Mouse (Mus musculus): ENCODE results near the gene Swt1. TPM values are rescaled to one million over a fixed set of nuclear protein-coding genes. Genes with fewer than 3 reads are reported as not detected.

The Swt1 gene
- polyA plus RNA-seq, 1 experiment from 2014 or later = 24.9 TPM

DNA sequence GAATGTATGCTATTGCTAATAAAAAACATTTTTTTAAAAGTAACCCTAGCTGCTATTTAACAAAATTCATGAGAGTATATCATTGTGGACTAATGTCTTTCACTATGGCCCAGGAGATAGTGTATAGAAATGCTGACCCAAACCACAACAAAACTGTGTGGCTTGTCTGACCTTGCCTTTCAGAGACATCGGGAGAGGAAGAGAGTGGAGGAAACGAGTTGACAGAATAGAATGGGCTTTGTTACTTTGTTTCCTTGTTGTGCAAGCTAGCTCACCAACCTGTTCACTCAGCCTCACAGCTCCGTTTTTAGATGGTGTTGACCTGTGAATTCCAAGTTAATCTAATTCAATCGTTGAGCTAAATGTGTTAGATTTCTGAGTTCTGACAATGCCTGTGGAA is 107.8 kb downstream of the Swt1 start:
- H3K27ac ChIP-seq (ENCODE audit: low read depth) = no peak overlapping the region
- H3K4me2 ChIP-seq = no peak overlapping the region
- H3K27me3 ChIP-seq (ENCODE audit: insufficient read depth, low read length) = no peaks in the 10 kb centered on the region
- 57% methylated on average over 4 of the region's 4 CpGs for WGBS
- no peak overlapping the region for H3K9ac ChIP-seq
- H3K9me3 ChIP-seq (ENCODE audit: low read depth, low read length) = no peaks in the 10 kb centered on the region
- no peaks in the 10 kb centered on the region for H3K36me3 ChIP-seq (ENCODE audit: insufficient read depth)
- ATAC-seq (ENCODE audit: insufficient read depth) (no peak), DNase-seq (peak; percentile 8)
- no peaks in the 10 kb centered on the region for H3K4me1 ChIP-seq (ENCODE audit: insufficient read depth)
- TF ChIP-seq CTCF (IDR thresholded peaks at IDR 0.05; ENCODE audit: low read depth) = no peak
- no peak overlapping the region for H3K4me3 ChIP-seq (ENCODE audit: low read depth, low read length)

DNA sequence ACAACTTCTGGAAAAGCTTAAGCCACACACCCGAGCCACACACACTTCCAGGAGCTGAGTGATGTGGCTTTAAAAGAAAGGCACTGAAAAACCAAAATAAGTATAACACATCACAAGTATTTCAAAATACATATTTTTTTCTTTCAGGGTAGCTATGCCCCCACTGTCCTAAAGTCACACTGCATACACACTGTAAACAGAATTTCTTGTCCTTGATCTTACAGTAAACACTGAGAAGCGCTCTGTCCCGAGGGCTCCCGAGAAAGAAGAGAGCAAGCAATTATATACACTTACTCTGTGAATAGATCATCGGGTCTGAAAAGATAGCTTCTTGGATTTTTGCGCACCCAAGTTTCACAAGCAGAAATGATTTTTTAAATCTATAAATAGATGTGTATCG is 109.0 kb downstream of the Swt1 start:
- TF ChIP-seq CTCF (IDR thresholded peaks at IDR 0.05; ENCODE audit: low read depth) = no peak
- WGBS = 48% methylated on average over 7 of the region's 7 CpGs

More for the DNA sequence above, 109.0 kb downstream of the Swt1 start:
- Histone ChIP-seq H3K27ac (ENCODE audit: low read depth) (no peak overlapping the region), H3K36me3 (ENCODE audit: insufficient read depth) (no peaks in the 10 kb centered on the region), H3K4me3 (ENCODE audit: low read depth, low read length) (no peak overlapping the region), H3K4me2 (no peak overlapping the region), H3K27me3 (ENCODE audit: insufficient read depth, low read length) (no peaks in the 10 kb centered on the region), H3K4me1 (ENCODE audit: insufficient read depth) (no peaks in the 10 kb centered on the region), H3K9ac (no peak overlapping the region), H3K9me3 (ENCODE audit: low read depth, low read length) (no peaks in the 10 kb centered on the region)
- DNase-seq (peak; percentile 24), ATAC-seq (ENCODE audit: insufficient read depth) (peak; percentile 54; the same call in 1 of the 2 replicates)

Small RNAs within 50 kb of the gene (microRNA-seq; reads per million reads assigned to microRNA genes)
- gene Mir7682 (ENCODE audit: borderline number of aligned reads) = not detected

Other genes starting within 250 kb of the Swt1 start
- gene Gm47985, start 245.9 kb downstream of the Swt1 start, polyA plus RNA-seq (2014; fragmentation: Nextera tagmentation; extraction: Ambion mirVana) = not detected in 2 replicates
- gene Gm8947, start 236.1 kb downstream of the Swt1 start, polyA plus RNA-seq (2014; fragmentation: Nextera tagmentation; extraction: Ambion mirVana) = 0.14 TPM in 1 of 2 replicates, not detected in the other
- not detected in 2 replicates for gene Gm47995, start 230.0 kb downstream of the Swt1 start, polyA plus RNA-seq (2014; fragmentation: Nextera tagmentation; extraction: Ambion mirVana)
- gene 3110040M04Rik, start 224.3 kb downstream of the Swt1 start, polyA plus RNA-seq (2014; fragmentation: Nextera tagmentation; extraction: Ambion mirVana) = not detected in 2 replicates
- not detected in 2 replicates for gene Gm47996, start 218.3 kb downstream of the Swt1 start, polyA plus RNA-seq (2014; fragmentation: Nextera tagmentation; extraction: Ambion mirVana)
- gene Ivns1abp, start 84.0 kb downstream of the Swt1 start, polyA plus RNA-seq (2014; fragmentation: Nextera tagmentation; extraction: Ambion mirVana) = 266 and 268 TPM in 2 replicates
- gene Trmt1l, start 87 bp upstream of the Swt1 start, polyA plus RNA-seq (2014; fragmentation: Nextera tagmentation; extraction: Ambion mirVana) = 41.8 and 42.1 TPM in 2 replicates
- gene Rnf2, start 72.5 kb upstream of the Swt1 start, polyA plus RNA-seq (2014; fragmentation: Nextera tagmentation; extraction: Ambion mirVana) = 86.1 and 89.7 TPM in 2 replicates
- 4.4 and 4.6 TPM in 2 replicates for gene Fam129a, start 142.7 kb upstream of the Swt1 start, polyA plus RNA-seq (2014; fragmentation: Nextera tagmentation; extraction: Ambion mirVana)